Mouse (Mus musculus): ENCODE measurements at regions not wholly inside any gene's neighbourhood (a gene's known extent, or its start where the extent isn't known, plus 50 kb on each side); places are given as distances from the start of the nearest gene placed in this dataset.

GRCm38 (mm10) chr10:110619193-110619592 lies 126.0 kb upstream of the E2f7 start:
- TF ChIP-seq CTCF (IDR thresholded peaks at IDR 0.05; ENCODE audit: extremely low read depth, insufficient read depth, low read length) = no peak
- TF ChIP-seq POLR2A (IDR thresholded peaks at IDR 0.05; ENCODE audit: extremely low read depth, insufficient read depth, low read length) = no peak

All from cortical plate, adult 2 months (tissue).